Mouse (Mus musculus) ES-Bruce4 (cell line): Measurements from ENCODE around the gene Fcrl5.

Experiments used
- CTCF ChIP-seq: IDR thresholded peaks from one replicate; pipeline ENCODE4 v1.8.1; 2011; ENCODE audit warnings: low read depth, low read length
- POLR2A ChIP-seq: IDR thresholded peaks from one replicate; pipeline ENCODE4 v1.8.1; 2011; ENCODE audit warnings: low read length; ENCODE audit not compliant: insufficient read depth

DNA sequence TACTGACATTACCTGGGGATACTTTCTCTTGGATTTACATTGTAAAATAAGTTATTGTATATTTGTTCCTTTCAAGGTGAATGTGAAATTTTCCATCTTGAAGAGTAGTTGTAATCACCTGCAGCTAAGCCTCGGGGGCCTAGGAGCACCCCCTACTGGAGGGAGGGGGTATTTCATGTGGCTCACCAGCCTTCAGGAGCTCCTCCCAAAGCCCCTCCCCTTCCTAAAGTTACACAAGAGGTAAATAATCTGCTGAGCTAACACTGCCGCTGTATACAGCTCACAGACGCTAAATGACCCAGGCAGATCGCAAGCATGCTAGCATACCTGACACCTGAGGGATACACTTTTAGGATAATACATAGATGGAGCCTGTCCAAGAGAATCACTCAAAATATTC is 27.4 kb upstream of the Fcrl5 start:
- TF ChIP-seq CTCF (peak; percentile 61), POLR2A (no peak)
